Mouse (Mus musculus) CH12.LX (cell line): ENCODE data around the gene Tex22.

Experiments used
- CHD2 ChIP-seq: IDR thresholded peaks from 2 replicates; pipeline ENCODE4 v1.6.1; 2011; ENCODE audit warnings: low read length, improper control_type of control experiment
- CTCF ChIP-seq, 2 experiments: IDR thresholded peaks in 1 of 2; conservative IDR thresholded peaks in 1 of 2; 2 replicates each; pipeline ENCODE4 v1.5.1; 2011 to 2012; ENCODE audit warnings: low read depth in 2 of 2, low read length in 2 of 2, improper control_type of control experiment in 1 of 2, inconsistent platforms in 1 of 2, mild to moderate bottlenecking in 1 of 2, moderate library complexity in 1 of 2
- EP300 ChIP-seq: IDR thresholded peaks from 2 replicates; pipeline ENCODE4 v1.6.1; 2011; ENCODE audit warnings: low read length, improper control_type of control experiment
- HCFC1 ChIP-seq: IDR thresholded peaks from 2 replicates; pipeline ENCODE4 v1.6.1; 2012; ENCODE audit warnings: low read depth, mild to moderate bottlenecking, inconsistent platforms, low read length, improper control_type of control experiment
- JUND ChIP-seq: conservative IDR thresholded peaks from 2 replicates; pipeline ENCODE4 v1.6.1; 2011; ENCODE audit warnings: low read depth, low read length, improper control_type of control experiment
- MAFK ChIP-seq: IDR thresholded peaks from 2 replicates; pipeline ENCODE4 v1.6.1; 2011; ENCODE audit warnings: low read length, improper control_type of control experiment; ENCODE audit not compliant: insufficient replicate concordance
- MAZ ChIP-seq: IDR thresholded peaks from 2 replicates; pipeline ENCODE4 v1.6.1; 2012; ENCODE audit warnings: low read depth, mild to moderate bottlenecking, inconsistent platforms, low read length, improper control_type of control experiment, moderate library complexity
- POLR2A ChIP-seq: IDR thresholded peaks from 2 replicates; pipeline ENCODE4 v1.6.1; 2011; ENCODE audit warnings: low read depth, mild to moderate bottlenecking, improper control_type of control experiment, low read length
- SMC3 ChIP-seq: IDR thresholded peaks from 2 replicates; pipeline ENCODE4 v1.6.1; 2011; ENCODE audit warnings: low read depth, low read length, improper control_type of control experiment
- USF2 ChIP-seq: conservative IDR thresholded peaks from 2 replicates; pipeline ENCODE4 v1.6.1; 2011; ENCODE audit warnings: low read depth, low read length, improper control_type of control experiment

DNA sequence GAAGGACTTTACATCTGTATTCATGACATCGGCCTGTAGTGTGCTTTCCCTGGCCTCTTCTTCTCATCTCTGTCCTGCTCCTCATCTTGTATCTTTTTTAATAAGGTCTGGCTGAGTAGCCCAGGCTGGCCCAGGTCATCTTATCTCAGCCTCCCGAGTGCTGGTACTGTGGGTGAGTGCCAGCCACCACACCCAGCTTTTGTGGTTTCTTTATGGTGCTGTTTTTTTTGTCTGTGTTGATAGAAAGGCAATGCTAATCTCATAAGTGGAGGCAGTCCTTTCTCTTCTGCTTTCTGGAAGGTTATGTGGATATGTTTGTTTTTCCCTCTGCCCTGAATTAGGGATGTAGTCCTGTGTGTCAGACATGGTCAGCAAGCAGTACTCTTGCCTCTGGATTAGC is 31.8 kb upstream of the Tex22 start:
- no peak for TF ChIP-seq CTCF (conservative IDR thresholded peaks at IDR 0.05 in 1 of 2, IDR thresholded peaks at IDR 0.05 in 1 of 2; ENCODE audit: low read depth in 2 of 2, low read length in 2 of 2)
- TF ChIP-seq POLR2A: no peak
- TF ChIP-seq USF2: no peak
- no peak for TF ChIP-seq MAZ
- no peak for TF ChIP-seq JUND
- TF ChIP-seq CHD2: no peak
- no peak for TF ChIP-seq EP300
- no peak for TF ChIP-seq SMC3
- no peak for TF ChIP-seq HCFC1
- TF ChIP-seq MAFK: no peak
